Mouse (Mus musculus): ENCODE results near the gene Slc29a4.

DNA sequence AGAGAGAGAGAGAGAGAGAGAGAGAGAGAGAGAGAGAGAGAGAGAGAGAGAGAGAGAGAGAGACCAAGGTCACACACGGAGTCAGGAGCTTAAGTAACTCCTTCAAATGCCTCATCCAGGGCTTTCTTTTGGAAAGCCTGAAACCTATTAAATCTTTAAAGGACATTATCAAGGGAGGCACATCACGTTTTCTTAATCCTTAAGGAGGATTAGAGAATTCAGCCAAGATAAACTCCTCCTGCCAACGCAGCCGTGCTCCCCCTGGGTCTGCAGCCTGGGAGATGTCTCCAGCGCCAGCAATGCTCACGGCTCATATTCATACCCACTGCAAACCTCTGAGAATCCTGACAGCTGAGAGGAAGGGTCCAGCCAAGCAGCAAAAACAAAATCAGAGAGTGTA is 3.4 kb upstream of the Slc29a4 start:
- no peak for TF ChIP-seq CTCF (conservative IDR thresholded peaks at IDR 0.05; ENCODE audit: low read length)
- no peak for TF ChIP-seq NANOG (IDR thresholded peaks at IDR 0.05; ENCODE audit: borderline replicate concordance, low read length)
- TF ChIP-seq POU5F1 (IDR thresholded peaks at IDR 0.05; ENCODE audit: borderline replicate concordance, low read length) = no peak
